Mouse (Mus musculus): ENCODE results near the gene Kremen2.

The Kremen2 gene

GRCm38 (mm10) chr17:23771284-23772218 lies 25.9 kb upstream of the Kremen2 start, which contains the start of gene Flywch1:
Gene Flywch1 (minus strand): TSS chr17:23771602.
- no peak; the same call in 1 of the 2 replicates for TF ChIP-seq GATA4 (IDR thresholded peaks at IDR 0.05; ENCODE audit: insufficient replicate concordance, low read length)

- TF ChIP-seq GATA4 (IDR thresholded peaks at IDR 0.05; ENCODE audit: insufficient replicate concordance, low read length): no peak
Measured at GRCm38 (mm10) chr17:23770896-23771283, 25.3 kb upstream of the Kremen2 start.

GRCm38 (mm10) chr17:23770493-23770892 lies 24.9 kb upstream of the Kremen2 start:
- no peak for TF ChIP-seq GATA4 (IDR thresholded peaks at IDR 0.05; ENCODE audit: insufficient replicate concordance, low read length)

- TF ChIP-seq GATA4 (IDR thresholded peaks at IDR 0.05; ENCODE audit: insufficient replicate concordance, low read length): no peak
Measured at GRCm38 (mm10) chr17:23762976-23763375, 17.3 kb upstream of the Kremen2 start.

GRCm38 (mm10) chr17:23761155-23761554 lies 15.5 kb upstream of the Kremen2 start:
- TF ChIP-seq GATA4 (IDR thresholded peaks at IDR 0.05; ENCODE audit: insufficient replicate concordance, low read length): no peak

- no peak for TF ChIP-seq GATA4 (IDR thresholded peaks at IDR 0.05; ENCODE audit: insufficient replicate concordance, low read length)
Measured at GRCm38 (mm10) chr17:23760231-23760630, 14.6 kb upstream of the Kremen2 start.

GRCm38 (mm10) chr17:23758801-23759200 lies 13.2 kb upstream of the Kremen2 start:
- TF ChIP-seq GATA4 (IDR thresholded peaks at IDR 0.05; ENCODE audit: insufficient replicate concordance, low read length): no peak

GRCm38 (mm10) chr17:23757581-23757980 lies 11.9 kb upstream of the Kremen2 start:
- no peak for TF ChIP-seq GATA4 (IDR thresholded peaks at IDR 0.05; ENCODE audit: insufficient replicate concordance, low read length)

- no peak for TF ChIP-seq GATA4 (IDR thresholded peaks at IDR 0.05; ENCODE audit: insufficient replicate concordance, low read length)
Measured at GRCm38 (mm10) chr17:23755689-23756088, 10.1 kb upstream of the Kremen2 start.

- no peak for TF ChIP-seq GATA4 (IDR thresholded peaks at IDR 0.05; ENCODE audit: insufficient replicate concordance, low read length)
Measured at GRCm38 (mm10) chr17:23749400-23750191, 4.0 kb upstream of the Kremen2 start.

GRCm38 (mm10) chr17:23748631-23749391 lies 3.2 kb upstream of the Kremen2 start:
- no peak for TF ChIP-seq GATA4 (IDR thresholded peaks at IDR 0.05; ENCODE audit: insufficient replicate concordance, low read length)

- no peak for TF ChIP-seq GATA4 (IDR thresholded peaks at IDR 0.05; ENCODE audit: insufficient replicate concordance, low read length)
Measured at GRCm38 (mm10) chr17:23748026-23748425, 2.4 kb upstream of the Kremen2 start.

- no peak for TF ChIP-seq GATA4 (IDR thresholded peaks at IDR 0.05; ENCODE audit: insufficient replicate concordance, low read length)
Measured at GRCm38 (mm10) chr17:23747471-23747870, 1.8 kb upstream of the Kremen2 start.

- TF ChIP-seq GATA4 (IDR thresholded peaks at IDR 0.05; ENCODE audit: insufficient replicate concordance, low read length): no peak
Measured at GRCm38 (mm10) chr17:23746767-23747166, 1.1 kb upstream of the Kremen2 start.

- no peak for TF ChIP-seq GATA4 (IDR thresholded peaks at IDR 0.05; ENCODE audit: insufficient replicate concordance, low read length)
Measured at GRCm38 (mm10) chr17:23746311-23746710, 678 bp upstream of the Kremen2 start.
